Mouse (Mus musculus): ENCODE results near the gene Rnf2. TPM values are rescaled to one million over a fixed set of nuclear protein-coding genes. Genes with fewer than 3 reads are reported as not detected.

Gene Rnf2
- total RNA-seq (2012; rRNA removed) (52.5 and 53.7 TPM in 2 replicates), total RNA-seq (2014; rRNA removed) (127 and 134 TPM in 2 replicates), polyA plus RNA-seq (2012; ENCODE audit: insufficient read length, low read depth) (53.4 and 55.1 TPM in 2 replicates)

DNA sequence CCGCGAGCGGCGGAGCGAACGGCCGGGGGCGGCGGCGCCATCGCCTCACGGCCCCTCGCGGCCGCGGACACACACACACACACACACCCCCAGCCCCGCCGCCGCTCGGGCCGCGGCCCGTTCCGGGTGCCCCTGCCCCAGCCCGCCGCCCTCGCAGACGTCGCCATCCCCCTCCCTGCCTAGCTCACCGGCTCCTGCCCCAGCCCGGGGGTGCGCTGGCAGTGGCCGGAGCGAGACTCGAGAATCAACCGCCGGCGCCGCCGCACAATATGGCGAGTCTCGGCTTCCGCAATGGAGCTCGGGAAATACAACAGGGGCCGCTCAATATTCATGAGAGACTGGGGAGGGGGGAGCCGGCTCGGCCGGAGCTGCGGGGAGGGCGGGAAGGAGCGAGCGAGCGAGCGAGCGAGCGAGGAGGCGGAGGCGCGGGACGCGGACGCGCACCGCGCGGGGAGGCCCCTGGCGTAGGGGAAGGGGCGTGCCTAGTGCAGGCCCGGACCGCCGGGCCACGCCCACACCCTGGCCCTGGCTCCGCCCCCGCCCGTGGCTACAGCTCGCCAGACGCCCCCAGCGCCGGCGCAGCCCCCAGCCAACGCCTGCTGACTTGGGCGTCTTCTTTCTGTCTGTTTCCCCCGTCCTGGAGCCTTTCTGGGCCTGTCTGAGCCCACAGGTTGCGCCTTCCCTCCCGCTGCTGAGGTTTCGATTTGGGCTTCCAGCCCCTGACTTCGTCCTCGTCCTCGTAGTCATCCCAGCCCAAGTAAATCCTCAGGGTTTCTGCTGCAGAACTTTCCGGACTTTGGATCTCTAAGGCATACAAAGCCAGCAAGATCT, at the start of gene Rnf2:
Gene Rnf2 (minus strand): TSS at position 425 of the 831 bp plus-strand sequence.
- peaks cover 0 to 4% of the 10 kb centered on the region in 2 experiments for H3K36me3 ChIP-seq (replicated peaks in 1 of 2; ENCODE audit: control insufficient read depth in 1 of 2, insufficient read depth in 1 of 2, low read length in 1 of 2)
- peak; percentile 58 for TF ChIP-seq HCFC1 (IDR thresholded peaks at IDR 0.05; ENCODE audit: low read depth, low read length)
- TF ChIP-seq MAX (IDR thresholded peaks at IDR 0.05; ENCODE audit: low read length) = peak; percentile 28; the same call in 1 of the 2 replicates
- TF ChIP-seq POLR2AphosphoS2 (IDR thresholded peaks at IDR 0.05; ENCODE audit: low read depth, low read length) = 0 out of 2 replicates have a peak, but pooled peaks have one; percentile 32
- peak; percentile 90 for TF ChIP-seq MAZ (IDR thresholded peaks at IDR 0.05; ENCODE audit: low read depth, low read length)
- TF ChIP-seq NELFE (IDR thresholded peaks at IDR 0.05; ENCODE audit: low read depth, low read length) = peak; percentile 69; the same call in 1 of the 2 replicates
- peak; percentile 5; the same call in 1 of the 2 replicates for TF ChIP-seq IRF4 (IDR thresholded peaks at IDR 0.05; ENCODE audit: low read depth, low read length)
- TF ChIP-seq ZNF384 (IDR thresholded peaks at IDR 0.05; ENCODE audit: low read depth, low read length) = no peak
- TF ChIP-seq TBP (conservative IDR thresholded peaks at IDR 0.05; ENCODE audit: low read depth, low read length) = no peak
- TF ChIP-seq GABPA (IDR thresholded peaks at IDR 0.05; ENCODE audit: insufficient replicate concordance, low read depth, low read length) = no peak
- peak; percentile 74; the same call in 1 of the 2 replicates for TF ChIP-seq ELF1 (IDR thresholded peaks at IDR 0.05; ENCODE audit: low read depth, low read length)
- peak; percentile 65 for TF ChIP-seq MXI1 (IDR thresholded peaks at IDR 0.05; ENCODE audit: low read depth, low read length)
- TF ChIP-seq MAFK (IDR thresholded peaks at IDR 0.05; ENCODE audit: insufficient replicate concordance, low read length) = no peak
- no peak for TF ChIP-seq SMC3 (IDR thresholded peaks at IDR 0.05; ENCODE audit: low read depth, low read length)
- no peak for TF ChIP-seq ZC3H11A (IDR thresholded peaks at IDR 0.05; ENCODE audit: low read depth, low read length)
- 0 out of 2 replicates have a peak, but pooled peaks have one; percentile 14 for TF ChIP-seq UBTF (IDR thresholded peaks at IDR 0.05; ENCODE audit: low read depth, low read length)
- 0 out of 2 replicates have a peak, but pooled peaks have one; percentile 4 for TF ChIP-seq TCF12 (IDR thresholded peaks at IDR 0.05; ENCODE audit: low read depth, low read length)
- TF ChIP-seq USF2 (conservative IDR thresholded peaks at IDR 0.05; ENCODE audit: low read depth, low read length) = no peak
- TF ChIP-seq MYC (IDR thresholded peaks at IDR 0.05; ENCODE audit: low read depth, low read length) = no peak
- peak; percentile 84 for TF ChIP-seq POLR2A (IDR thresholded peaks at IDR 0.05; ENCODE audit: low read depth, low read length)
- peak; percentile 63 for TF ChIP-seq NRF1 (IDR thresholded peaks at IDR 0.05; ENCODE audit: low read depth, low read length)

More for the DNA sequence above, at the start of gene Rnf2:
- peak; percentile 88 for DNase-seq (ENCODE audit: extremely low read depth)
- dilution Hi-C loops (cut with MboI; ENCODE audit: extremely low pct_ligation_motif_present, extremely low pct_unique_long_range_greater_than_20kb, low sequenced_read_pairs) (no loop called here), in situ Hi-C loops (cut with MboI; ENCODE audit: low pct_ligation_motif_present, low pct_unique_long_range_greater_than_20kb, low sequenced_read_pairs) (loop anchor here (10.0 kb wide), 1 partner anchor 54 kb away; no protein-coding TSS in a partner anchor)
- Histone ChIP-seq H3K4me1 (ENCODE audit: control insufficient read depth in 1 of 2, insufficient read depth in 2 of 2) (peaks cover 3 to 27% of the 10 kb centered on the region in 2 experiments; a peak in 2 of 4 replicates), H3K79me2 (replicated peaks; ENCODE audit: control insufficient read depth, extremely low read depth, insufficient read depth, poor library complexity, severe bottlenecking) (peaks cover 39% of the 10 kb centered on the region), H3K27me3 (replicated peaks) (peaks cover 3% of the 10 kb centered on the region), H3K4me3 (replicated peaks in 1 of 3; ENCODE audit: low read depth in 2 of 3, low read length in 2 of 3, poor library complexity in 1 of 3) (peak within 1 kb of the TSS; percentile 78 to 94 (median 82)), H3K9ac (ENCODE audit: insufficient read depth, low read depth) (peak within 1 kb of the TSS; percentile 83), H3K27ac (ENCODE audit: insufficient read depth, low read depth) (peak within 1 kb of the TSS; percentile 34), H3K9me3 (replicated peaks; ENCODE audit: low read length) (no peaks in the 10 kb centered on the region), H3K4me2 (ENCODE audit: insufficient read depth, low read depth, poor library complexity, severe bottlenecking) (peak within 1 kb of the TSS; percentile 73)

Data from CH12.LX (cell line).